Mouse (Mus musculus) G1E (cell line): ENCODE data around the gene Mcrip1. TPM values are rescaled to one million over a fixed set of nuclear protein-coding genes. Genes with fewer than 3 reads are reported as not detected.
A peak's percentile ranks its signal among the peaks of the same experiment; 100 is the strongest.

Source experiments
- ATAC-seq: 2 replicates; pipeline ENCODE4 v1.8.0; 2016; ENCODE audit warnings: mild to moderate bottlenecking; ENCODE audit not compliant: insufficient number of reproducible peaks, poor library complexity, low FRiP score, severe bottlenecking; ENCODE audit errors: extremely low read depth
- DNase-seq: peaks from one replicate; pipeline ENCODE4 v3.0.0; 2012; ENCODE audit warnings: low spot score
- H3K27me3 ChIP-seq: 2 replicates; pipeline ENCODE4 v1.6.1; 2012; ENCODE audit warnings: mild to moderate bottlenecking, low read length, inconsistent platforms; ENCODE audit not compliant: insufficient read depth
- H3K36me3 ChIP-seq: replicated peaks from 2 replicates; pipeline ENCODE3; 2012; ENCODE audit warnings: mild to moderate bottlenecking, inconsistent platforms
- H3K4me1 ChIP-seq: 2 replicates; pipeline ENCODE4 v1.6.1; 2012; ENCODE audit warnings: low read depth, low read length, inconsistent platforms, mixed read lengths; ENCODE audit not compliant: insufficient read depth
- H3K4me3 ChIP-seq: 2 replicates; pipeline ENCODE4 v1.5.1; 2012; ENCODE audit warnings: low read depth, mild to moderate bottlenecking, inconsistent platforms, low read length, moderate library complexity, mixed read lengths
- H3K9me3 ChIP-seq: replicated peaks from 2 replicates; pipeline ENCODE4 v1.6.1; 2012; ENCODE audit warnings: inconsistent platforms
- CTCF ChIP-seq: IDR thresholded peaks from 2 replicates; pipeline ENCODE4 v1.5.1; 2012; ENCODE audit warnings: low read depth, low read length, inconsistent platforms, mixed read lengths
- GATA1 ChIP-seq: IDR thresholded peaks from 2 replicates; pipeline ENCODE4 v1.6.1; 2012; ENCODE audit warnings: borderline replicate concordance, low read length, inconsistent platforms, mixed read lengths
- GATA2 ChIP-seq: IDR thresholded peaks from 2 replicates; pipeline ENCODE4 v1.6.1; 2012; ENCODE audit warnings: low read depth, low read length, inconsistent platforms, borderline replicate concordance
- POLR2AphosphoS5 ChIP-seq: IDR thresholded peaks from 2 replicates; pipeline ENCODE4 v1.6.1; 2012; ENCODE audit warnings: low read depth, low read length, inconsistent platforms; ENCODE audit not compliant: insufficient replicate concordance
- TAL1 ChIP-seq: conservative IDR thresholded peaks from 2 replicates; pipeline ENCODE4 v1.6.1; 2012; ENCODE audit warnings: low read depth, low read length, inconsistent platforms, mixed read lengths
- polyA plus RNA-seq: library from polyadenylated mRNA; stranded (reverse); fragments of >175 nt; gene quantifications from 2 replicates; pipeline ENCODE4 v1.2.3, GENCODE M21; 2012
- total RNA-seq, 2 experiments: library from RNA; stranded (forward) in 1 of 2; stranded (reverse) in 1 of 2; fragments of 200-1000 nt in 1 of 2; fragments of >200 nt in 1 of 2; fragmentation: Nextera tagmentation in 1 of 2; gene quantifications; 2 replicates each; pipeline ENCODE4 v1.2.3; 2014 to 2017

Gene Mcrip1
- total and polyA plus RNA-seq, 3 experiments: 19.2 to 176 (median 64.3) TPM

- H3K4me1 ChIP-seq: peaks cover 52% of the 10 kb centered on the region
- no peaks in the 10 kb centered on the region; the same call in 1 of the 2 replicates for H3K9me3 ChIP-seq
- ATAC-seq (no peak), DNase-seq (no peak)
- no peak overlapping the region for H3K4me3 ChIP-seq
- no peak for TF ChIP-seq TAL1
- TF ChIP-seq POLR2AphosphoS5: no peak
- TF ChIP-seq CTCF: no peak
- TF ChIP-seq GATA1: no peak
- no peak for TF ChIP-seq GATA2
- no peaks in the 10 kb centered on the region for H3K36me3 ChIP-seq
- peaks cover 3% of the 10 kb centered on the region; the same call in 1 of the 2 replicates for H3K27me3 ChIP-seq
These were observed 36.6 kb downstream of the Mcrip1 start for GRCm38 (mm10) chr11:120512790-120513453.

GRCm38 (mm10) chr11:120510375-120511030 is 39.0 kb downstream of the Mcrip1 start:
- Histone ChIP-seq H3K36me3 (no peaks in the 10 kb centered on the region), H3K4me3 (peak overlapping the region; percentile 61), H3K27me3 (peaks cover 3% of the 10 kb centered on the region; the same call in 1 of the 2 replicates), H3K4me1 (peaks cover 61% of the 10 kb centered on the region), H3K9me3 (no peaks in the 10 kb centered on the region; the same call in 1 of the 2 replicates)
- TF ChIP-seq TAL1 (no peak), GATA2 (no peak), GATA1 (no peak), POLR2AphosphoS5 (no peak), CTCF (no peak)
- ATAC-seq: peak; percentile 65
- peak; percentile 77 for DNase-seq

- DNase-seq (peak; percentile 19), ATAC-seq (0 out of 2 replicates have a peak, but pooled peaks have one; percentile 12)
- TF ChIP-seq GATA2 (no peak), CTCF (no peak), POLR2AphosphoS5 (no peak), GATA1 (no peak), TAL1 (no peak)
- no peaks in the 10 kb centered on the region for H3K9me3 ChIP-seq
- peak overlapping the region; percentile 61; the same call in 1 of the 2 replicates for H3K4me3 ChIP-seq
- H3K27me3 ChIP-seq: peaks cover 3% of the 10 kb centered on the region; the same call in 1 of the 2 replicates
- H3K36me3 ChIP-seq: no peaks in the 10 kb centered on the region
- peaks cover 59% of the 10 kb centered on the region for H3K4me1 ChIP-seq
These were observed 39.6 kb downstream of the Mcrip1 start for GRCm38 (mm10) chr11:120509940-120510339.

GRCm38 (mm10) chr11:120508290-120508870 is 41.1 kb downstream of the Mcrip1 start:
- no peak for DNase-seq
- peaks cover 10% of the 10 kb centered on the region for H3K27me3 ChIP-seq
- H3K4me3 ChIP-seq: no peak overlapping the region
- no peaks in the 10 kb centered on the region for H3K9me3 ChIP-seq
- TF ChIP-seq TAL1: no peak
- H3K36me3 ChIP-seq: no peaks in the 10 kb centered on the region
- H3K4me1 ChIP-seq: peaks cover 55% of the 10 kb centered on the region
- ATAC-seq: no peak

GRCm38 (mm10) chr11:120507611-120508289 is 41.8 kb downstream of the Mcrip1 start:
- TF ChIP-seq TAL1: no peak
- Histone ChIP-seq H3K4me3 (no peak overlapping the region), H3K9me3 (no peaks in the 10 kb centered on the region), H3K4me1 (peaks cover 51% of the 10 kb centered on the region), H3K27me3 (peaks cover 14% of the 10 kb centered on the region), H3K36me3 (no peaks in the 10 kb centered on the region)
- ATAC-seq: no peak
- no peak for DNase-seq

GRCm38 (mm10) chr11:120506899-120507298 is 42.6 kb downstream of the Mcrip1 start:
- DNase-seq: peak; percentile 27
- peaks cover 19% of the 10 kb centered on the region for H3K27me3 ChIP-seq
- H3K9me3 ChIP-seq: no peaks in the 10 kb centered on the region
- no peak for ATAC-seq
- no peak overlapping the region for H3K4me3 ChIP-seq
- TF ChIP-seq POLR2AphosphoS5: no peak
- peaks cover 48% of the 10 kb centered on the region for H3K4me1 ChIP-seq
- H3K36me3 ChIP-seq: no peaks in the 10 kb centered on the region
